Mouse (Mus musculus) granulocyte monocyte progenitor cell, adult 5-6 weeks (primary cell): Measurements from ENCODE around the gene Prkch. TPM values are rescaled to one million over a fixed set of nuclear protein-coding genes. Genes with fewer than 3 reads are reported as not detected.
A peak's percentile ranks its signal among the peaks of the same experiment; 100 is the strongest.
"Not testable (repeated sequence)": the region's sequence is repeated elsewhere in the genome, so short reads cannot be mapped to it uniquely, and the experiment has no call there.

Experiments
- ATAC-seq: replicated peaks from 2 replicates; pipeline ENCODE4 v1.8.0; 2016; ENCODE audit warnings: mild to moderate bottlenecking, moderate TSS enrichment, inconsistent platforms; ENCODE audit not compliant: poor library complexity, severe bottlenecking
- total RNA-seq, 2 experiments: library from RNA; stranded (forward) in 1 of 2; stranded (reverse) in 1 of 2; fragments of 200-712, 200-1000 nt in 1 of 2; fragments of >200 nt in 1 of 2; fragmentation: Nextera tagmentation in 1 of 2; gene quantifications; 2 replicates each; pipeline ENCODE4 v1.2.3; 2014 to 2017

The Prkch gene
- total RNA-seq (2014; fragmentation: Nextera tagmentation) = 0.99 and 1.6 TPM in 2 replicates
- total RNA-seq (2017) = 2.6 and 5.3 TPM in 2 replicates

- peak; percentile 92 for ATAC-seq
These were observed at the start of gene Prkch for GRCm38 (mm10) chr12:73584610-73585240. TSS of gene Prkch (plus strand) at chr12:73584796.

GRCm38 (mm10) chr12:73537499-73538138 is 47.0 kb upstream of the Prkch start:
- peak; percentile 75 for ATAC-seq

GRCm38 (mm10) chr12:73538139-73538508 is 46.5 kb upstream of the Prkch start:
- ATAC-seq = not testable (repeated sequence)

GRCm38 (mm10) chr12:73539151-73539550 is 45.4 kb upstream of the Prkch start:
- ATAC-seq = no peak

GRCm38 (mm10) chr12:73540402-73540801 is 44.2 kb upstream of the Prkch start:
- no peak for ATAC-seq

GRCm38 (mm10) chr12:73543191-73543590 is 41.4 kb upstream of the Prkch start:
- no peak for ATAC-seq

GRCm38 (mm10) chr12:73544736-73545671 is 39.6 kb upstream of the Prkch start:
- ATAC-seq = peak; percentile 17; the same call in 1 of the 2 replicates

GRCm38 (mm10) chr12:73545672-73546085 is 38.9 kb upstream of the Prkch start:
- peak; percentile 67 for ATAC-seq

GRCm38 (mm10) chr12:73546086-73546711 is 38.4 kb upstream of the Prkch start, which contains the start of gene Tmem30b:
TSS of gene Tmem30b (minus strand) at chr12:73546392.
- ATAC-seq = peak; percentile 26; the same call in 1 of the 2 replicates

- 0 out of 2 replicates have a peak, but pooled peaks have one; percentile 38 for ATAC-seq
These were observed 37.0 kb upstream of the Prkch start for GRCm38 (mm10) chr12:73547646-73548045.

GRCm38 (mm10) chr12:73548259-73548658 is 36.3 kb upstream of the Prkch start:
- no peak for ATAC-seq

GRCm38 (mm10) chr12:73554155-73554554 is 30.4 kb upstream of the Prkch start:
- ATAC-seq = peak; percentile 88

- no peak for ATAC-seq
These were observed 25.9 kb upstream of the Prkch start for GRCm38 (mm10) chr12:73558525-73559195.

GRCm38 (mm10) chr12:73560091-73560490 is 24.5 kb upstream of the Prkch start:
- no peak; the same call in 1 of the 2 replicates for ATAC-seq

GRCm38 (mm10) chr12:73563122-73563521 is 21.5 kb upstream of the Prkch start:
- not testable (repeated sequence) for ATAC-seq

- ATAC-seq = no peak
These were observed 20.4 kb upstream of the Prkch start for GRCm38 (mm10) chr12:73564176-73564575.

GRCm38 (mm10) chr12:73564795-73565619 is 19.6 kb upstream of the Prkch start:
- ATAC-seq = peak; percentile 30; the same call in 1 of the 2 replicates

GRCm38 (mm10) chr12:73565620-73565969 is 19.0 kb upstream of the Prkch start:
- 0 out of 2 replicates have a peak, but pooled peaks have one; percentile 12 for ATAC-seq

- ATAC-seq = peak; percentile 54
These were observed 10.0 kb upstream of the Prkch start for GRCm38 (mm10) chr12:73574632-73575031.
